Mouse (Mus musculus) kidney, postnatal 4 days (tissue): ENCODE results near the gene Prps1l1.

Experiments
- DNase-seq, 2 experiments: peaks; one replicate each; pipeline ENCODE4 v3.0.0; 2021; ENCODE audit warnings: mixed read lengths in 2 of 2

Gene Prps1l1

GRCm38 (mm10) chr12:35025916-35026432, 41.4 kb downstream of the Prps1l1 start:
- DNase-seq, result no peak

GRCm38 (mm10) chr12:35027533-35027932, 43.0 kb downstream of the Prps1l1 start:
- no peak for DNase-seq
